Comparison of ENCODE assay signal across 17 mouse cellular contexts in the genomic region with DNA sequence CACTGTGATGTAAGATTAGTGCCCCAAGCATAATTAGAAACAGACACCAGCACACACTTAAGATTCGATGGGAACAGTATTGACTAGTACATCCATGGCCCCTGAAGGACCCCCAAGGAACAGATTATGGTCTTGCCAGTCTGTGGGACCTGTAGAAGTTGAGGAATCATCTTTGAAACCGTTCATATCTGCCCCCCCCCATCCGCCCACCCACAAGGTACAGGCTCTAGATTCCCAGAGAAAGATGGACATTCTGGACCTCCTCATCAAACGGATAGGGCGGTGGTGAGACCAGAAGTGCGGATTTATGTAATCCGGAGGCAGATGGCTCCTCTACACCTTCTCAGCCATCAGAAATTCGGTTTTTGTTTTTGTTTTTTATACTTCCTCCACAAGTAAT.
DNase-seq lines count a peak whose midpoint lies in the region; ATAC-seq and TF ChIP-seq lines count a peak whose summit lies in the region.
"Had no signal": no experiment of that assay in that cellular context is flagged by ENCODE, and none has a peak within 500 bp of the region (broad histone marks: within the 10 kb centered on the region; RNA-seq: fewer than 3 reads in every experiment).

No protein-coding gene starts in this region.

- no peak for TF ChIP-seq CTCF in E14TG2a.4 (conservative IDR thresholded peaks at IDR 0.05; ENCODE audit: low read length)

- no peak overlapping the region for H3K4me2 ChIP-seq in hindbrain, embryonic 16.5 days (ENCODE audit: low read length)
- H3K4me2 ChIP-seq: forebrain, embryonic 13.5 days; hindbrain, embryonic 14.5 days; intestine, embryonic 15.5 days had no signal

- peak overlapping the region; percentile 24; the same call in 1 of the 2 replicates for H3K27ac ChIP-seq in hindbrain, embryonic 10.5 days
- H3K27ac ChIP-seq in hindbrain, embryonic 16.5 days (ENCODE audit: low read depth, low read length): no peak overlapping the region
- H3K27ac ChIP-seq: forebrain, embryonic 10.5 days; forebrain, embryonic 13.5 days; hindbrain, embryonic 14.5 days; intestine, embryonic 15.5 days had no signal

- ATAC-seq in hindbrain, embryonic 16.5 days: no peak
- ATAC-seq: intestine, embryonic 15.5 days had no signal

- H3K27me3 ChIP-seq in hindbrain, embryonic 10.5 days (ENCODE audit: insufficient read depth, poor library complexity, severe bottlenecking): 0 out of 2 replicates have a peak, but pooled peaks cover 2% of the 10 kb centered on the region
- no peaks in the 10 kb centered on the region for H3K27me3 ChIP-seq in hindbrain, embryonic 16.5 days (replicated peaks; ENCODE audit: control insufficient read depth, insufficient read depth, low read length)
- peaks cover 16% of the 10 kb centered on the region for H3K27me3 ChIP-seq in E14TG2a.4 (ENCODE audit: insufficient read depth, low read length)
- H3K27me3 ChIP-seq: forebrain, embryonic 13.5 days; intestine, embryonic 15.5 days had no signal

- H3K36me3 ChIP-seq in hindbrain, embryonic 10.5 days: no peaks in the 10 kb centered on the region
- H3K36me3 ChIP-seq in hindbrain, embryonic 16.5 days (ENCODE audit: control insufficient read depth, insufficient read depth, low read length): no peaks in the 10 kb centered on the region
- no peaks in the 10 kb centered on the region for H3K36me3 ChIP-seq in E14TG2a.4 (ENCODE audit: insufficient read depth, low read length)
- H3K36me3 ChIP-seq: forebrain, embryonic 10.5 days; heart, embryonic 12.5 days; intestine, embryonic 15.5 days had no signal

- H3K4me3 ChIP-seq in hindbrain, embryonic 10.5 days: no peak overlapping the region
- no peak overlapping the region for H3K4me3 ChIP-seq in hindbrain, embryonic 16.5 days (ENCODE audit: low read length)
- H3K4me3 ChIP-seq in E14TG2a.4 (replicated peaks; ENCODE audit: low read length): peak overlapping the region; percentile 58; the same call in 1 of the 2 replicates
- H3K4me3 ChIP-seq: forebrain, embryonic 10.5 days; forebrain, embryonic 13.5 days; intestine, embryonic 15.5 days had no signal

- no peaks in the 10 kb centered on the region for H3K9me3 ChIP-seq in hindbrain, embryonic 10.5 days
- H3K9me3 ChIP-seq in hindbrain, embryonic 16.5 days (ENCODE audit: control insufficient read depth, low read length): no peaks in the 10 kb centered on the region
- H3K9me3 ChIP-seq in E14TG2a.4 (ENCODE audit: low read length): peaks cover 7% of the 10 kb centered on the region
- H3K9me3 ChIP-seq: forebrain, embryonic 10.5 days; forebrain, embryonic 13.5 days; heart, embryonic 12.5 days; intestine, embryonic 15.5 days had no signal

- H3K9ac ChIP-seq in hindbrain, embryonic 16.5 days (ENCODE audit: low read depth, low read length): no peak overlapping the region
- H3K9ac ChIP-seq: forebrain, embryonic 13.5 days; heart, embryonic 12.5 days; hindbrain, embryonic 14.5 days; intestine, embryonic 15.5 days had no signal

- H3K4me1 ChIP-seq in hindbrain, embryonic 10.5 days (replicated peaks): peaks cover 28% of the 10 kb centered on the region
- peaks cover 5% of the 10 kb centered on the region for H3K4me1 ChIP-seq in hindbrain, embryonic 16.5 days (ENCODE audit: control insufficient read depth, insufficient read depth, low read depth, low read length)
- peaks cover 36% of the 10 kb centered on the region for H3K4me1 ChIP-seq in E14TG2a.4 (replicated peaks; ENCODE audit: low read depth, low read length)
- H3K4me1 ChIP-seq: intestine, embryonic 15.5 days had no signal

- whole genome bisulfite sequencing in hindbrain, embryonic 10.5 days: 86% methylated on average over 8 of the region's 8 CpGs
- WGBS in hindbrain, embryonic 16.5 days: 86% methylated on average over 8 of the region's 8 CpGs

- peak; percentile 61 to 70 for DNase-seq in cerebellum, postnatal 10 days
- no peak for DNase-seq in cerebellum, adult 11-12 months
- DNase-seq in hindbrain, embryonic 10.5 days (ENCODE audit: low spot score): no peak
- DNase-seq in layer of hippocampus, postnatal 10 days (ENCODE audit: low spot score in 2 of 2): no peak
- DNase-seq: adrenal gland, adult 2 months; adrenal gland, postnatal 14 days; B cell, adult 2 months; gastrocnemius, postnatal 25 days; kidney, adult 11 months; kidney, adult 8-10 months had no signal

Comparison
In these comparisons a context has a peak if more than half of its experiments do, and no peak if none do; other contexts are left out.
1. DNase-seq: peak in cerebellum, postnatal 10 days (2 of 2); none in cerebellum, adult 11-12 months (single experiment), hindbrain, embryonic 10.5 days (single experiment) and layer of hippocampus, postnatal 10 days (0 of 2).